Mouse (Mus musculus) kidney, embryonic 14.5 days (tissue): ENCODE data around the gene Ptprh. TPM values are rescaled to one million over a fixed set of nuclear protein-coding genes. Genes with fewer than 3 reads are reported as not detected.

Experiments
- ATAC-seq: fragments of 200-750 bp; cut with Nextera tagmentation; 2 replicates; pipeline ENCODE4 v1.8.0; 2017; ENCODE audit warnings: moderate number of reproducible peaks, mild to moderate bottlenecking, moderate TSS enrichment, moderate library complexity; ENCODE audit not compliant: low FRiP score, low TSS enrichment
- H3K27ac ChIP-seq: fragments of 300-500 bp; sonication (generic); 2 replicates; pipeline ENCODE4 v1.5.1; 2014; ENCODE audit warnings: low read depth, mild to moderate bottlenecking, low read length, moderate library complexity, mixed read lengths
- H3K27me3 ChIP-seq: fragments of 300-500 bp; sonication (generic); 2 replicates; pipeline ENCODE4 v1.6.1; 2014; ENCODE audit warnings: mild to moderate bottlenecking, low read length; ENCODE audit not compliant: control insufficient read depth, insufficient read depth
- H3K36me3 ChIP-seq: fragments of 300-500 bp; sonication (generic); 2 replicates; pipeline ENCODE4 v1.6.1; 2014; ENCODE audit warnings: low read length, mixed read lengths; ENCODE audit not compliant: control insufficient read depth, insufficient read depth
- H3K4me1 ChIP-seq: fragments of 300-500 bp; sonication (generic); 2 replicates; pipeline ENCODE4 v1.6.1; 2014; ENCODE audit warnings: low read length, mixed read lengths; ENCODE audit not compliant: control insufficient read depth, insufficient read depth
- H3K4me2 ChIP-seq: fragments of 300-500 bp; sonication (generic); replicated peaks from 2 replicates; pipeline ENCODE4 v1.6.1; 2014; ENCODE audit warnings: low read depth, mild to moderate bottlenecking, low read length
- H3K4me3 ChIP-seq: fragments of 300-500 bp; sonication (generic); 2 replicates; pipeline ENCODE4 v1.5.1; 2014; ENCODE audit warnings: mild to moderate bottlenecking, low read length
- H3K9ac ChIP-seq: fragments of 300-500 bp; sonication (generic); 2 replicates; pipeline ENCODE4 v1.6.1; 2014; ENCODE audit warnings: low read depth, mild to moderate bottlenecking, low read length, moderate library complexity
- H3K9me3 ChIP-seq: fragments of 300-500 bp; sonication (generic); 2 replicates; pipeline ENCODE4 v1.6.1; 2016; ENCODE audit warnings: low read length; ENCODE audit not compliant: control insufficient read depth
- WGBS: fragments of 180-500 bp; shearing (Covaris S2); extraction: QIAGEN DNeasy Blood & Tissue Kit; methylation state at CpG from one replicate; pipeline ENCODE4 v1.1.7; 2014; 5-methylcytosine and 5-hydroxymethylcytosine counted together
- polyA plus RNA-seq: library from polyadenylated mRNA; unstranded; fragments of >200 nt; fragmentation: Nextera tagmentation; extraction: Ambion mirVana; gene quantifications from 2 replicates; pipeline ENCODE4 v1.2.1, GENCODE M21; 2014

Gene Ptprh
- polyA plus RNA-seq, 1 experiment from 2014 or later, result 0.09 TPM

GRCm38 (mm10) chr7:4636179-4636578, 32.3 kb upstream of the Ptprh start:
- H3K4me1 ChIP-seq, result no peaks in the 10 kb centered on the region
- no peak overlapping the region for H3K4me2 ChIP-seq
- H3K9ac ChIP-seq, result no peak overlapping the region
- WGBS, result 86% methylated on average over 4 of the region's 4 CpGs
- peaks cover 85% of the 10 kb centered on the region for H3K36me3 ChIP-seq
- no peaks in the 10 kb centered on the region for H3K9me3 ChIP-seq
- no peak overlapping the region for H3K4me3 ChIP-seq
- H3K27me3 ChIP-seq, result no peaks in the 10 kb centered on the region
- H3K27ac ChIP-seq, result no peak overlapping the region
- no peak for ATAC-seq

DNA sequence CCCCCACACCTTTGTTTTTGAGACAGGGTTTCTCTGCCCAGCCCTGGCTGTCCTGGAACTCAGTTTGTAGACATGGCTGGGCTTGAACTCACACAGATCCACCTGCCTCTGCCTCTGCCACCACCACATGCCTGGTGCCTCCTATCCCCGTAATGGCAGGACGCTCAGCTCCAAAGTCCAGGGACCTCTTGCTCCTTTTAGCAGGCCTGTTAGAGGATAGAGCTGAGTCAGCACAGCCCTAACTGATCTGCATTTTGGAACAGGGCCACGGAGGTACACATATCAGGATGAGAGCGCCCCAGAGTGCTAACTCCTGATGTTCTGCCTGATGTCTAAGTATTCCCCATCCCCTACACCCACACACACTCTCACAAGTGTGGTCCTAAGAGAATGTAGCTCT, 27.2 kb upstream of the Ptprh start, which contains the start of gene Tmem86b:
Tmem86b (minus strand) TSS at position 392 of the 400 bp plus-strand sequence.
- Histone ChIP-seq H3K4me1 (no peaks in the 10 kb centered on the region), H3K9ac (no peak within 1 kb of the TSS), H3K9me3 (no peaks in the 10 kb centered on the region), H3K4me3 (no peak within 1 kb of the TSS), H3K27me3 (no peaks in the 10 kb centered on the region), H3K4me2 (no peak within 1 kb of the TSS), H3K27ac (no peak within 1 kb of the TSS), H3K36me3 (peaks cover 68% of the 10 kb centered on the region)
- ATAC-seq, result no peak
- WGBS, result 95% methylated on average over 4 of the region's 4 CpGs

DNA sequence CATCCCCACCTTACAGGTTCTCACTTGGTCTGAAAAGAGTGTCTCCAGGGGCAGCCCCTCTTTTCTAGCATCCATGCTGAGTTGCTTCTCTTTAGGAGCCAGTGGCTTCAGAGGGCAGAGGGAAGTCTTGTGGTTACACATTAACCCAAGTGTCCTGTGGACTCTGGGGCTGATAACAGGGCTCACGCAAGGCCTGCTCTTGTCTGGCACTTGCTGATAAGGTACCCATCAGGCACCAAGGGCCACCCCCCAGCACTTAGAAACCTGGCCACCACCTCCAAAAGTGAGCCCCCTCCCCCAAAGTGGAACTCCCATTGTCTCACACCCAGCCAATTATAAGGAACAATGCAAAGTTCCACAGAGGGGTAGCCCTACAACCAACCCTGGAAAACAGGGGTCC, 26.4 kb upstream of the Ptprh start:
- no peak overlapping the region for H3K4me3 ChIP-seq
- peaks cover 60% of the 10 kb centered on the region for H3K36me3 ChIP-seq
- no peak for ATAC-seq
- no peaks in the 10 kb centered on the region for H3K9me3 ChIP-seq
- H3K27me3 ChIP-seq, result no peaks in the 10 kb centered on the region
- 85% methylated on average over 1 of the region's 1 CpGs for WGBS
- no peak overlapping the region for H3K9ac ChIP-seq
- H3K4me2 ChIP-seq, result no peak overlapping the region
- no peak overlapping the region for H3K27ac ChIP-seq
- no peaks in the 10 kb centered on the region for H3K4me1 ChIP-seq

DNA sequence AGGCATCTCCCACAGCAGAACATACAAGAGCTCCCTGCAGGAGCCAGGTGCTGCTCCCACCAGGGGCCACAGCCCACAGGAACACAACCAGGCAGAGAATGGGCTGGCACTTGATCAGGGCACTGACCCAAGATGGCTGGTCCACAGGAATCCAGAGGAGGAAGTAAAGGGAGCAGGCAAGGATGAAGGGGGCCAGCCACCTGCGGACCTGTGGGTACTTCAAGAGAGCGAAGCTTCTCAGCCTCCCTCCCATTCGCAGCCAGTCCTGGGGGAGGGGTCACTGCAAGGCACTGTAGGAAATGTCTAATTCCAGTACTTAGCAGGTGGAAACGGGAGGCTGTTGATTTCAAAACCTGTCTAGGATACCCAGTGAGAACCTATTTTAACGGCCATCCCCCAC, 25.7 kb upstream of the Ptprh start:
- H3K4me3 ChIP-seq, result no peak overlapping the region
- no peaks in the 10 kb centered on the region for H3K27me3 ChIP-seq
- no peak overlapping the region for H3K9ac ChIP-seq
- peaks cover 55% of the 10 kb centered on the region for H3K36me3 ChIP-seq
- H3K4me1 ChIP-seq, result no peaks in the 10 kb centered on the region
- WGBS, result 92% methylated on average over 5 of the region's 5 CpGs
- no peak overlapping the region for H3K4me2 ChIP-seq
- H3K9me3 ChIP-seq, result no peaks in the 10 kb centered on the region
- no peak overlapping the region for H3K27ac ChIP-seq
- no peak for ATAC-seq

DNA sequence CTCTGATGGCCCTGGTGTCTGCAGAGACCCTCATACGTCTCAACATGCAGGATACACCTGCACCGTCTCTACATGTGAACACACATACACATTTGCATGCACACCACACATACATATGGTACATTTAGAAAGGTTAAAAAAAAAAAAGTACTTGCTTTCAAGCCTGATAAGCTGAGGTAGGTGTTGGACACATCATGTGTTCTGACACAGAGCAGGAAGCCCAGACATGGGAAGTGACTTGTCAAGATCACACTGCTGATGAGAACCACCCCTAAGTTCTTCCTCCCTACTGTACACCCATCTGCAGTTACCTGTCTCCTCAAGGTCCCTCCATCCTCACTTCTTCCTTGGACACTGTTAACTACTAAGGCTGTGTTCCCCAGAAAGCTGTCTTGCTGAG, 22.1 kb upstream of the Ptprh start:
- H3K9me3 ChIP-seq, result no peaks in the 10 kb centered on the region
- 85% methylated on average over 2 of the region's 2 CpGs for WGBS
- no peak overlapping the region for H3K9ac ChIP-seq
- no peak for ATAC-seq
- H3K4me3 ChIP-seq, result no peak overlapping the region
- no peak overlapping the region for H3K27ac ChIP-seq
- H3K4me1 ChIP-seq, result no peaks in the 10 kb centered on the region
- H3K27me3 ChIP-seq, result no peaks in the 10 kb centered on the region
- H3K4me2 ChIP-seq, result no peak overlapping the region
- peaks cover 25% of the 10 kb centered on the region for H3K36me3 ChIP-seq

DNA sequence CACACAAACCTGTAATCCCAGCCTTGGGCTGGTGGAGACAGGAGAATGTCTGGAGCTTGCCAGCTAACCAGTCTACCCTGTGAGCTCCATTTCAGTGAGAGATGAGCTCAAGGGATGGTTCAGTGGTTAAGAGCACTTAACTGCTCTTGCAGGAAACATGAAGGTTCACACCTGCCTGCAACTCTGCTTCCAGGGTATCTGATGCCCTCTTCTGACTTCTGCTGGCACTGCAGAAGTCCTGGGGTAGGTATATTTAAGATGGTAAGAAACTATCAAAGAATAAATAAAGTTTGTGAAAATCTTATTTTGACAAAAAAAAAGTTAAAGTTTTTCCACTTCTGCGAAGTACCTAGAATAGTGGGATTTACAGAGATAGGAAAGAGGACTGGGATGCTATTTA, 20.5 kb upstream of the Ptprh start:
- Histone ChIP-seq H3K4me1 (no peaks in the 10 kb centered on the region), H3K4me3 (no peak overlapping the region), H3K27me3 (no peaks in the 10 kb centered on the region), H3K9ac (no peak overlapping the region), H3K9me3 (no peaks in the 10 kb centered on the region), H3K27ac (no peak overlapping the region), H3K4me2 (no peak overlapping the region), H3K36me3 (peaks cover 13% of the 10 kb centered on the region)
- 59% methylated on average over 1 of the region's 1 CpGs for WGBS
- ATAC-seq, result peak; percentile 32; the same call in 1 of the 2 replicates

DNA sequence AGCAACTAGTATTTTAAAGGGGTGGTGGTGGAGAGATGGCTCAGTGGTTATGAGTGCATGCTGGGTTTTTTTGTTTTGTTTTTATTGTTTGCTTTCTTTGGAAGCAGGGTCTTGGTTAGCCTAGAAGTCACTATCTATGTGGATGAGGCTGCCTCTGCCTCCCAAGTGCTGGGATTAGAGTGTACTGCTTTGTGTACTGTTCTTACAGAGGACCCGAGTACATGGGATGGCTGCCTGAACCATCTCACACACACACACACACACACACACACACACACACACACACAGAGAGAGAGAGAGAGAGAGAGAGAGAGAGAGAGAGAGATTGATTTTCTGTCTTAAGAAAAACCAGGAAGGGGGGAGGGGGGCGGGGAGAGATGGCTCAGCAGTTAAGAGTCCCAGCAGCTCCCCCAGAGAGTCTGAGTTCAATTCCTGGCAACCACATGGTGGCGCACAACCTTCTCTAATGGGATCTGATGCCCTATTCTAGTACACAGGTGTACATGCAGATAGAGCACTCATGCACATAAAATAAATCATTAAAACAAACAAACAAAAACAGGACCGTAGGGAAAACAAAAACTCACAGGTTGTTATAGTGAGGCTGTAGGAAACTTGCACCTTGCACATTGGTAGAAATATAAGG, 19.8 kb upstream of the Ptprh start:
- H3K4me2 ChIP-seq, result no peak overlapping the region
- H3K9ac ChIP-seq, result no peak overlapping the region
- no peaks in the 10 kb centered on the region for H3K9me3 ChIP-seq
- no peak overlapping the region for H3K27ac ChIP-seq
- H3K4me1 ChIP-seq, result no peaks in the 10 kb centered on the region
- peak; percentile 40; the same call in 1 of the 2 replicates for ATAC-seq
- peaks cover 7% of the 10 kb centered on the region for H3K36me3 ChIP-seq
- 24% methylated on average over 4 of the region's 4 CpGs for WGBS
- H3K4me3 ChIP-seq, result no peak overlapping the region
- no peaks in the 10 kb centered on the region for H3K27me3 ChIP-seq

GRCm38 (mm10) chr7:4619979-4620378, 16.1 kb upstream of the Ptprh start:
- WGBS, result 30% methylated on average over 1 of the region's 1 CpGs

GRCm38 (mm10) chr7:4613740-4614403, 10.0 kb upstream of the Ptprh start:
- H3K4me1 ChIP-seq, result no peaks in the 10 kb centered on the region
- H3K4me2 ChIP-seq, result no peak overlapping the region
- no peak overlapping the region for H3K9ac ChIP-seq
- H3K27me3 ChIP-seq, result no peaks in the 10 kb centered on the region
- no peaks in the 10 kb centered on the region for H3K36me3 ChIP-seq
- no peak for ATAC-seq
- 77% methylated on average over 14 of the region's 14 CpGs for WGBS
- H3K4me3 ChIP-seq, result no peak overlapping the region
- no peak overlapping the region for H3K27ac ChIP-seq
- no peaks in the 10 kb centered on the region for H3K9me3 ChIP-seq

More at GRCm38 (mm10) chr7:4619979-4620378, 16.1 kb upstream of the Ptprh start:
- no peaks in the 10 kb centered on the region for H3K36me3 ChIP-seq
- no peak overlapping the region for H3K27ac ChIP-seq
- no peak overlapping the region for H3K4me3 ChIP-seq
- H3K4me1 ChIP-seq, result no peaks in the 10 kb centered on the region
- H3K9ac ChIP-seq, result no peak overlapping the region
- ATAC-seq, result peak; percentile 40; the same call in 1 of the 2 replicates
- H3K9me3 ChIP-seq, result no peaks in the 10 kb centered on the region
- H3K27me3 ChIP-seq, result no peaks in the 10 kb centered on the region
- H3K4me2 ChIP-seq, result no peak overlapping the region
